ENCODE assay signal across 13 mouse cellular contexts in genomic region chr9:57961226-57961625, GRCm38 (mm10). TPM values are rescaled to one million over a fixed set of nuclear protein-coding genes. Genes with fewer than 3 reads are reported as not detected.
DNase-seq lines count a peak whose midpoint lies in the region; ATAC-seq and TF ChIP-seq lines count a peak whose summit lies in the region.
"Had no signal": no experiment of that assay in that cellular context is flagged by ENCODE, and none has a peak within 500 bp of the region (broad histone marks: within the 10 kb centered on the region; RNA-seq: fewer than 3 reads in every experiment).

No protein-coding gene starts in this region.

- no peaks in the 10 kb centered on the region for H3K27me3 ChIP-seq in intestine, embryonic 16.5 days (replicated peaks; ENCODE audit: control insufficient read depth, insufficient read depth, low read length)
- H3K27me3 ChIP-seq in intestine, postnatal 0 days (replicated peaks; ENCODE audit: control insufficient read depth, insufficient read depth, low read length), result no peaks in the 10 kb centered on the region
- no peaks in the 10 kb centered on the region for H3K27me3 ChIP-seq in midbrain, embryonic 11.5 days (ENCODE audit: control insufficient read depth, insufficient read depth, low read length)
- no peaks in the 10 kb centered on the region for H3K27me3 ChIP-seq in midbrain, embryonic 14.5 days (ENCODE audit: control insufficient read depth, insufficient read depth, low read length)
- H3K27me3 ChIP-seq in hindbrain, postnatal 0 days (ENCODE audit: insufficient read depth, low read length), result no peaks in the 10 kb centered on the region

- H3K4me2 ChIP-seq in intestine, embryonic 16.5 days (ENCODE audit: low read depth, low read length), result no peak overlapping the region
- no peak overlapping the region for H3K4me2 ChIP-seq in intestine, postnatal 0 days (replicated peaks; ENCODE audit: low read depth)
- H3K4me2 ChIP-seq in midbrain, embryonic 11.5 days, result no peak overlapping the region
- H3K4me2 ChIP-seq in midbrain, embryonic 14.5 days (ENCODE audit: low read length), result no peak overlapping the region
- H3K4me2 ChIP-seq in hindbrain, postnatal 0 days (ENCODE audit: low read depth, low read length), result no peak overlapping the region

- H3K9ac ChIP-seq in intestine, embryonic 16.5 days (ENCODE audit: low read depth, low read length), result peak overlapping the region; percentile 20; the same call in 1 of the 2 replicates
- H3K9ac ChIP-seq in intestine, postnatal 0 days (ENCODE audit: low read depth, low read length), result no peak overlapping the region
- H3K9ac ChIP-seq in midbrain, embryonic 11.5 days (ENCODE audit: low read length), result no peak overlapping the region
- no peak overlapping the region for H3K9ac ChIP-seq in midbrain, embryonic 14.5 days (replicated peaks; ENCODE audit: low read length)
- H3K9ac ChIP-seq in hindbrain, postnatal 0 days (replicated peaks; ENCODE audit: low read length), result no peak overlapping the region

- no peak for TF ChIP-seq CTCF in gastrocnemius, adult 2 months (IDR thresholded peaks at IDR 0.05)
- no peak for TF ChIP-seq CTCF in intestine, postnatal 0 days (IDR thresholded peaks at IDR 0.05; ENCODE audit: low read depth)
- TF ChIP-seq CTCF in hindbrain, postnatal 0 days (IDR thresholded peaks at IDR 0.05; ENCODE audit: low read depth), result no peak

- WGBS in intestine, embryonic 16.5 days, result 92% methylated on average over 15 of the region's 15 CpGs
- WGBS in intestine, postnatal 0 days, result 95% methylated on average over 15 of the region's 15 CpGs
- 89% methylated on average over 15 of the region's 15 CpGs for WGBS in midbrain, embryonic 11.5 days
- WGBS in midbrain, embryonic 14.5 days, result 87% methylated on average over 15 of the region's 15 CpGs
- whole genome bisulfite sequencing in hindbrain, postnatal 0 days, result 92% methylated on average over 15 of the region's 15 CpGs

- intact Hi-C loops in gastrocnemius, adult 2 months (cut with DNase I), result no loop called here

- H3K36me3 ChIP-seq in intestine, embryonic 16.5 days (ENCODE audit: control insufficient read depth, insufficient read depth, low read length), result no peaks in the 10 kb centered on the region
- peaks cover 51% of the 10 kb centered on the region for H3K36me3 ChIP-seq in intestine, postnatal 0 days (ENCODE audit: control insufficient read depth, insufficient read depth)
- H3K36me3 ChIP-seq in midbrain, embryonic 11.5 days (ENCODE audit: control insufficient read depth, insufficient read depth, low read length), result no peaks in the 10 kb centered on the region
- H3K36me3 ChIP-seq in midbrain, embryonic 14.5 days (ENCODE audit: control insufficient read depth, insufficient read depth, low read length), result peaks cover 53% of the 10 kb centered on the region
- H3K36me3 ChIP-seq in hindbrain, postnatal 0 days (ENCODE audit: insufficient read depth, low read length), result peaks cover 33% of the 10 kb centered on the region

- no peaks in the 10 kb centered on the region for H3K9me3 ChIP-seq in intestine, embryonic 16.5 days (ENCODE audit: control insufficient read depth, low read length)
- H3K9me3 ChIP-seq in intestine, postnatal 0 days (ENCODE audit: control insufficient read depth), result no peaks in the 10 kb centered on the region
- no peaks in the 10 kb centered on the region for H3K9me3 ChIP-seq in midbrain, embryonic 11.5 days (ENCODE audit: control insufficient read depth, low read length)
- H3K9me3 ChIP-seq in midbrain, embryonic 14.5 days (ENCODE audit: control insufficient read depth, low read length), result no peaks in the 10 kb centered on the region
- H3K9me3 ChIP-seq in hindbrain, postnatal 0 days (ENCODE audit: low read length), result no peaks in the 10 kb centered on the region

- DNase-seq in gastrocnemius, adult 2 months, result no peak
- DNase-seq in gastrocnemius, postnatal 10 days, result no peak
- DNase-seq in midbrain, embryonic 11.5 days (ENCODE audit: low spot score, missing footprints), result peak; percentile 51
- DNase-seq in midbrain, embryonic 14.5 days, result no peak
- DNase-seq in hindbrain, postnatal 0 days (ENCODE audit: low spot score), result no peak
- DNase-seq in frontal cortex, postnatal 25 days (ENCODE audit: low spot score in 2 of 2), result no peak
- DNase-seq: heart, postnatal 4 days; kidney, adult 18-20 months had no signal

- ATAC-seq in intestine, embryonic 16.5 days, result no peak
- no peak for ATAC-seq in intestine, postnatal 0 days
- no peak for ATAC-seq in midbrain, embryonic 11.5 days (ENCODE audit: low FRiP score)
- no peak for ATAC-seq in midbrain, embryonic 14.5 days (ENCODE audit: low FRiP score, low TSS enrichment)
- ATAC-seq in hindbrain, postnatal 0 days, result no peak
- ATAC-seq: forebrain, embryonic 16.5 days had no signal

- H3K4me1 ChIP-seq in intestine, embryonic 16.5 days (ENCODE audit: control insufficient read depth, insufficient read depth, low read length), result peaks cover 21% of the 10 kb centered on the region
- no peaks in the 10 kb centered on the region for H3K4me1 ChIP-seq in intestine, postnatal 0 days (replicated peaks; ENCODE audit: control insufficient read depth, insufficient read depth, low read length)
- H3K4me1 ChIP-seq in midbrain, embryonic 11.5 days (ENCODE audit: control insufficient read depth, insufficient read depth, low read length), result no peaks in the 10 kb centered on the region
- 0 out of 2 replicates have a peak, but pooled peaks cover 3% of the 10 kb centered on the region for H3K4me1 ChIP-seq in midbrain, embryonic 14.5 days (ENCODE audit: control insufficient read depth, insufficient read depth, low read length)
- H3K4me1 ChIP-seq in hindbrain, postnatal 0 days (ENCODE audit: insufficient read depth, low read length), result no peaks in the 10 kb centered on the region

- H3K27ac ChIP-seq in gastrocnemius, adult 2 months, result peak overlapping the region; percentile 72
- no peak overlapping the region for H3K27ac ChIP-seq in intestine, embryonic 16.5 days (ENCODE audit: low read length)
- H3K27ac ChIP-seq in intestine, postnatal 0 days (ENCODE audit: low read depth, low read length), result no peak overlapping the region
- H3K27ac ChIP-seq in midbrain, embryonic 11.5 days (ENCODE audit: low read depth, low read length), result no peak overlapping the region
- no peak overlapping the region for H3K27ac ChIP-seq in midbrain, embryonic 14.5 days (replicated peaks; ENCODE audit: low read depth, low read length)
- H3K27ac ChIP-seq in hindbrain, postnatal 0 days, result peak overlapping the region; percentile 11; the same call in 1 of the 2 replicates
- H3K27ac ChIP-seq: stomach, postnatal 0 days had no signal

- H3K4me3 ChIP-seq in gastrocnemius, adult 2 months, result no peak overlapping the region
- H3K4me3 ChIP-seq in intestine, embryonic 16.5 days (ENCODE audit: low read length), result no peak overlapping the region
- H3K4me3 ChIP-seq in intestine, postnatal 0 days (ENCODE audit: low read depth, low read length), result no peak overlapping the region
- no peak overlapping the region for H3K4me3 ChIP-seq in midbrain, embryonic 11.5 days (ENCODE audit: low read depth, low read length)
- no peak overlapping the region for H3K4me3 ChIP-seq in midbrain, embryonic 14.5 days (replicated peaks; ENCODE audit: low read depth, low read length)
- no peak overlapping the region for H3K4me3 ChIP-seq in hindbrain, postnatal 0 days (ENCODE audit: low read length)

RNA-seq across cellular contexts. Expression of gene Sema7a, which starts 21.3 kb away (rescaled TPM):
- total RNA-seq in gastrocnemius, adult 2 months (2021), result 10 to 100 TPM in 1 of 2 experiments, 1 to 10 TPM in 1; 9.0 to 14.4 TPM
- total RNA-seq in gastrocnemius, postnatal 10 days (2021), result 10 to 100 TPM; 15.7 to 18.5 TPM
- polyA plus RNA-seq in intestine, embryonic 16.5 days (2015; fragmentation: Nextera tagmentation; extraction: Ambion mirVana), result 0.54 and 0.72 TPM in 2 replicates
- 6.9 and 7.1 TPM in 2 replicates for polyA plus RNA-seq in intestine, postnatal 0 days (2015; fragmentation: Nextera tagmentation; extraction: Ambion mirVana)
- 0.78 and 1.0 TPM in 2 replicates for polyA plus RNA-seq in midbrain, embryonic 11.5 days (2014; fragmentation: Nextera tagmentation; extraction: Ambion mirVana)
- polyA plus RNA-seq in midbrain, embryonic 14.5 days (2014; fragmentation: Nextera tagmentation; extraction: Ambion mirVana), result 3.2 and 3.7 TPM in 2 replicates
- 60.2 and 62.8 TPM in 2 replicates for total RNA-seq in hindbrain, postnatal 0 days (2014; rRNA removed)
- 4.0 and 4.9 TPM in 2 replicates for polyA plus RNA-seq in hindbrain, postnatal 0 days (2015; fragmentation: Nextera tagmentation; extraction: Ambion mirVana)

RNA-seq across cellular contexts. Expression of gene Cyp11a1, which starts 45.0 kb away (rescaled TPM):
- under 1 TPM in 1 of 2 experiments, not detected in 1; 0.10 TPM for total RNA-seq in gastrocnemius, adult 2 months (2021)
- total RNA-seq in gastrocnemius, postnatal 10 days (2021), result 1 to 10 TPM; 1.2 to 1.6 TPM
- polyA plus RNA-seq in intestine, embryonic 16.5 days (2015; fragmentation: Nextera tagmentation; extraction: Ambion mirVana), result 6.4 and 22.4 TPM in 2 replicates
- polyA plus RNA-seq in intestine, postnatal 0 days (2015; fragmentation: Nextera tagmentation; extraction: Ambion mirVana), result 4.4 and 7.8 TPM in 2 replicates
- 0.12 TPM in 1 of 2 replicates, not detected in the other for polyA plus RNA-seq in midbrain, embryonic 11.5 days (2014; fragmentation: Nextera tagmentation; extraction: Ambion mirVana)
- 0.36 and 0.51 TPM in 2 replicates for polyA plus RNA-seq in midbrain, embryonic 14.5 days (2014; fragmentation: Nextera tagmentation; extraction: Ambion mirVana)
- total RNA-seq in hindbrain, postnatal 0 days (2014; rRNA removed), result 4.1 and 4.3 TPM in 2 replicates
- 1.2 and 1.8 TPM in 2 replicates for polyA plus RNA-seq in hindbrain, postnatal 0 days (2015; fragmentation: Nextera tagmentation; extraction: Ambion mirVana)
- total RNA-seq: liver, adult 2 months had no signal
- polyA plus RNA-seq: liver, adult 2 months had no signal

RNA-seq across cellular contexts. Expression of gene Ubl7, which starts 50.4 kb away (rescaled TPM):
- 10 to 100 TPM; 81.3 to 82.1 TPM for total RNA-seq in gastrocnemius, adult 2 months (2021)
- 10 to 100 TPM; 48.7 to 49.2 TPM for total RNA-seq in gastrocnemius, postnatal 10 days (2021)
- polyA plus RNA-seq in intestine, embryonic 16.5 days (2015; fragmentation: Nextera tagmentation; extraction: Ambion mirVana), result 91.3 and 91.6 TPM in 2 replicates
- polyA plus RNA-seq in intestine, postnatal 0 days (2015; fragmentation: Nextera tagmentation; extraction: Ambion mirVana), result 77.1 and 80.7 TPM in 2 replicates
- 111 and 112 TPM in 2 replicates for polyA plus RNA-seq in midbrain, embryonic 11.5 days (2014; fragmentation: Nextera tagmentation; extraction: Ambion mirVana)
- polyA plus RNA-seq in midbrain, embryonic 14.5 days (2014; fragmentation: Nextera tagmentation; extraction: Ambion mirVana), result 165 and 172 TPM in 2 replicates
- total RNA-seq in hindbrain, postnatal 0 days (2014; rRNA removed), result 96.6 and 116 TPM in 2 replicates
- polyA plus RNA-seq in hindbrain, postnatal 0 days (2015; fragmentation: Nextera tagmentation; extraction: Ambion mirVana), result 151 and 152 TPM in 2 replicates

Comparison
In these comparisons a context has a peak if more than half of its experiments do, and no peak if none do; other contexts are left out.
1. H3K27ac ChIP-seq: peak in gastrocnemius, adult 2 months (single experiment) and hindbrain, postnatal 0 days (single experiment); none in intestine, embryonic 16.5 days (single experiment), intestine, postnatal 0 days (single experiment), midbrain, embryonic 11.5 days (single experiment) and midbrain, embryonic 14.5 days (single experiment).